Mouse (Mus musculus) v-Abl transformed pro-B cells (cell line): ENCODE data around the gene Ifi35.
"Not testable (repeated sequence)": the region's sequence is repeated elsewhere in the genome, so short reads cannot be mapped to it uniquely, and the experiment has no call there.

Experiments used
- in situ Hi-C, 2 experiments: fragments of 400-800 bp; cut with MboI; formaldehyde crosslinking; loops; one replicate each; pipeline ENCODE4 v1.15.1; 2025; ENCODE audit not compliant: unreplicated experiment in 2 of 2

Ifi35 gene

DNA sequence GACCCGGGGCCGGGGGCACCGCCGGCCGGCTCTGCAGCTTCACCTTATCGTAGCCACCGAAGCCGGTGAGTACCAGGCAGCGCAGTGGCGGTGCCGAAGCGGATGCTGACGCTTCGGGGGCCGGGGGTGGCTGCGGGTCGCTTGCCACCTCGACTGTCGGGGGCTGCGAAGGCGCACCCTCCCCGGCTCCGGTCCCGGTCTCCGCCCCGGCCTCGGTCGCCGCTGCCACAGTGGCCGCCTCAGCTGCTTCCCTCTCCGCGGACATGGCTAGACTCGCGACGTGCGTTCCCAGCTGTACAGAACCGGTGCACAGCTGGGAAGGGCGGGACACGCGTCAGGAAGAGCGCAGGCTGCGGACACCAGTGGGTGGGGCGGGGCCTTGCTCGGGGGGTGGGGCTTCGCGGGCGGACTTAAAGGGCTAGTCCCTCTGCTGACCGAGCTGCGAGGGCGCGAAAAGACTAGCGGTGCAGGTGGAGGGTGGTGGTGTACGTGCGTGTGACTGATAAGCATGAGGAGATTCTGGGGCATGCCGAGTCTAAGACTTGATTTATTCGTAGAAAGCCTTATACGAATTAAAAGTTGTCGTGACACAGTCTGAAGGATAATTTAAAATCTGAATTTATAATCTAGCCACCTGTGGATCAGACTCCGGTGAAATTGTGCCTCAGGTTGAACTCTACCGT lies 17.8 kb downstream of the Ifi35 start, which contains the start of gene Vat1:
Vat1 (minus strand) TSS at position 362 of the 683 bp plus-strand sequence.
- in situ Hi-C loops, result no loop called here

DNA sequence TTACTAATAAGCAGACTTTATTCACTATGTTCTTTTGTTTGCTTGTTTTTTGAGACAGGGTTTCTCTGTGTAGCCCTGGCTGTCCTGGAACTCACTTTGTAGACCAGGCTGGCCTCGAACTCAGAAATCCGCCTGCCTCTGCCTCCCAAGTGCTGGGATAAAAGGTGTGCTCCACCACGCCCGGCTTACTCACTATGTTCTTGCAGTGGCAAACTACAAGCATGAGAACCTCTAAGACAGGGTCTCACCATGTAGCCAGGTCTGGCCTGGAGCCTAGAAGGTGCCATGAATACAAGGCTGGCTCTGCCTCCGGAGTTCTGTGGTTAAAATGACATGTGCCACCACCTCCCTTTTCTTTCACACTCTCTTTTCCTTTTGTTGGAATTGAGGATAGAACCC lies 18.3 kb downstream of the Ifi35 start:
- in situ Hi-C loops, result not testable (repeated sequence)

DNA sequence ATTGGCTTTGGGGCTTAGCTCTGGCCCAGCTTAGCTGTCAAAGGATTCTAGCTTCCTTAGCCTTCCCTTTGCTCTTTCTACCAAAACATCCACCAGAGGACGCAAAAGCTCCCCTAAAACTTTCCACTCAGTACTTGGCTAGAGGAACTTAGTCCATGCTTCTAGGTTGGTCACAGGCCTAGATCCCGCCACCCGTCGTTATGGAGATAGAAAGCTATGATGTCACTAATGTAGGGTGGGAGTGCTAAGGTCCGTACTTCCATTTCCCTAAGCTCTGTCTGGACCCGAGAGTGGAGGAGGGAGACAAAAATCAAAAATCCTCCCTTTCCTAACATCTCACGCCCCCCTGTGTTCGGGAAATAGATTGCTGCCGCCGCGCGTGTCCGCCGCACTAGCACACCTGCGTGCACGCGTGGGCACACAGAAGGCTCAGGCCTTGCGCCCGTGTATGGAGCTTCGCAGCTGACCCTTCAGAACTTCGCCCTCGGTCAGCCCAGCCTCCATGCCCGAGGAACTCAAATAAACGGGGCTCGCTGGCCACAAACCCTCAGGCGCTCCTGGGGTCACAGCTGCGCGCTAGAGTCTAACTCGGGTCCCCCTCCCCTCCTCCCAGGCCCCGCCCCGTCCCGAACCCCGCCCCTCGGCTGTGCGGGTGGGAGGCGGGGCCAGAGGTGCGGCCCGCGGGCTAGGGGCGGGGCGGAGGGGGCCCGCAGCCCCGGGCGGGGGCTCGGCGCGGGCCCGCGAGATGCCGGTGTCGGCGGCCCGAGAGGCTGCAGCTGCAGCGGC lies 19.5 kb downstream of the Ifi35 start:
- in situ Hi-C loops, result no loop called here

DNA sequence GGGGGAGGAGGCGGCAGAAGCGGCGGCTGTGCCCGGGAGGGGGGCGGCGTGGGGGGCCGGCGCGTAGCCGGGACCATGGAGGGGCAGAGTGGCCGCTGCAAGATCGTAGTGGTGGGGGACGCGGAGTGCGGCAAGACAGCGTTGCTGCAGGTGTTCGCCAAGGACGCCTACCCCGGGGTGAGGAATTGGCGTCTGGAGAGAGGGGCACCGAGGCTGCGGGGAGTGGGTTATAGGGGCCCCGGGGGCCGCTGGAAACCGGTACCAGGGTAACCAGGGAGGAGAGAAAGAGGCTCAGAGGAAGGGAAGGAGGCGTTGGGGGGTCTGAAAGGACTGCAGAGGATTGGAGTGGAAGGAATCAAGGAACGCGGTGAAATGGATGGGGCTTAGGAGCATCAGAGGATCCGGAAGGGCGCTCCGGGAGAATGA lies 20.1 kb downstream of the Ifi35 start:
- in situ Hi-C loops, result no loop called here

DNA sequence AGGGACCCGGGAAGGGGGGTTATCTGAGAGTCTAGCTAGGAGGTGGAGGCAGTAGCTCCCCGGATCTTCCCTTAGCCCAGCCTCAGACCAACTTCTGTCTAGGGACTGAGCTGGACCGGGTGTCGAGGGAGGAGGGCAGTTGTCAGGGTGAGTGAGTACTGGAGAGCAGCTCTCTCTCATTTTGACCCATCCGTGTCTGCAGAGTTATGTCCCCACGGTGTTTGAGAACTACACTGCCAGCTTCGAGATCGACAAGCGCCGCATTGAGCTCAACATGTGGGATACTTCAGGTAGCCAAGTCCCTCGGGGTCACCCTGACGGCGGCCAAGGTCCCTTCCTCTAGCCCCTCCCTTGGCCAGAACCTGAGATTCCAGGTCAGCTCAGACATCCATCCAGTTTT lies 20.5 kb downstream of the Ifi35 start:
- in situ Hi-C loops, result no loop called here

DNA sequence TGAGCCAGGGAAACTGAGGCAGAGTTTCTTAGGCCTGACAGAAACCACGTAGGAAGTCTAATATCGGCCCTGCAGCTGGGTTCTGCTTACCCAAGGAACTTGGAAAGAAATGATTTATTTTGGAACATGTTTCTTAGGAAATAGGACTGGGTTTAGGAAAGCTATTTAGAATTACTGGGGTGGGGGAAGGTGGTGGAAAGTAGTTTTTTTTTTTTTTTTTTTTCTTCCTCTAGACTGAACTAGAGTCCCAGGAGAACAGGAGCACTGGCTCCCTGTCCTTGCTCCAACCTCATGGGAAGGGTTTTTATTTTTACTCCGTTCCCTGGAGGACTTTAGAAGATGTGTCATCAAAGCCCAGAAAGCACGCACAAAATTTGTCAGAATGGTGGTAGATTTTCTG lies 20.9 kb downstream of the Ifi35 start:
- in situ Hi-C loops, result no loop called here

DNA sequence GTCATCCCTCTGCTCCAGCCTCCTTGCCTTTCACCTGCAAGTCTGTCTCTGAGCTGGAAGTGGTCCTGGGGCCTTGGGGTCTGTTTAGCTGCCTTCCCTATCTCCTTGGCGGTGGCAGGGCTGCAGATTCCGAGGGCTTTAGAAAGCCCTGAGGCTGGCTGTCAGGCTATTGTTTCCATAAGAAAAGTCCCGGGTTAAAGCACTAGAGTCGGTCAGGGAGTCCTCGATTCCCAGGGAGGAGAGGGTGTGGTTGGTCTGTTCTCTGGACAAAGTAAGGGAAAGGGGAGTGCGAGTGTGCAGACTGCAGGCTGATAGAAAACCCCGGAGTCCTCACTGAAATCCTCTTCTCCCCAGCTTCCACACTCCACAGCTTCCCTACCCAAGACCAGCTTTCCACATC lies 22.0 kb downstream of the Ifi35 start:
- in situ Hi-C loops, result no loop called here

DNA sequence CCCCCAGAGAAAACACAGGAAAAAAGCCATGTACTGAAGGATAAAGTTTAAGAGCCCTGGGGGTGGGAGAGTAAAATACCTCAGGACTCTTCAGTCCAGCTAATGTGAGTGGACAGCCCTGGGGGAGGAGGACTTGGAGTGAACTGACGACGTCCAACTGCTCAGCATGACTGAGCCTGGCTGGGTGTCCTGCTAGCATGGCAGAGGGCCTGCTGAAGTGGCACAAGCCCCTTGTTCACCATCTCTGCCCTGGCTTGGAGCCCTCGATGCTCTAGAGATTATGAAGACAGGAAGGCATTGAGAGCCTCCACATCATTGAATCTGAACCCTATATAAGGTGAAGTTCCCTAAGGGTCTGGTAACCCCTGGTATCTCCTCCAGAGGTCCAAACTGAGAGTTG lies 23.7 kb downstream of the Ifi35 start:
- in situ Hi-C loops, result no loop called here

DNA sequence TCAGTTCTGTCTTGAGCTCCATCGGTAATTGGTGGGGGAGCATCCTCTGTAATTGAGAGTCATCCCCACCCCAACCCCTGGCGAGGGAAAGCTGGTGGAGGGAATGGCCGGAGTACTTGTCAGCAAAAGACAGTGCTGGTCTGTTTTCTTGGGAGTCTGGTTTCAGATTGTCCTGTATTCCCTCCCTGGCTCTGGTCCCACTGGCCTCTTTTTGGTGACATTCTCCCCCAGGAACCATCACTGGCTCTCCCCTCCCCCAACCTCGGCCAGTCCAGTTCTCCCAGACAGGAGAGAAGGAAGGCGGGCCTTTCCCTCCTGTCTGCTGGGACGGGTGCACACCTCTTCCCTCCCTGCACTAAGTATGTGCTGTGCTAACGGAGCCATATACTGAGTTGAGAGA lies 24.1 kb downstream of the Ifi35 start:
- in situ Hi-C loops, result no loop called here

DNA sequence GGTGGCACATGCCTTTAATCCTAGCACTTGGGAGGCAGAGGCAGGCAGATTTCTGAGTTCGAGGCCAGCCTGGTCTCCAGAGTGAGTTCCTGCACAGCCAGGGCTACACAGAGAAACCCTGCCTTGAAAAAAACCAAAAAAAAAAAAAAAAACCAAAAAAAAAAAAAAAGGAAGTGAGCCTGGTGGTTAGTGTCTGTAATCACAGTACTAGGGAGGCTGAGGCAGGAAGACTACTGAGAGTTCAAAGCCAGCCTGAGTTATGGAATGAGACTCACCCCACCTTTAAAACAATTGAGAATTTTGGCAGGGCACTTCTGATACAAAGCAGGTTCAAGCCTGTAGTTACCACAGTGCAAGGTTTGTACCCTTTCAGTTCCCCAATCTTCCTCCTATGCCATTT lies 25.5 kb downstream of the Ifi35 start:
- in situ Hi-C loops, result not testable (repeated sequence)

DNA sequence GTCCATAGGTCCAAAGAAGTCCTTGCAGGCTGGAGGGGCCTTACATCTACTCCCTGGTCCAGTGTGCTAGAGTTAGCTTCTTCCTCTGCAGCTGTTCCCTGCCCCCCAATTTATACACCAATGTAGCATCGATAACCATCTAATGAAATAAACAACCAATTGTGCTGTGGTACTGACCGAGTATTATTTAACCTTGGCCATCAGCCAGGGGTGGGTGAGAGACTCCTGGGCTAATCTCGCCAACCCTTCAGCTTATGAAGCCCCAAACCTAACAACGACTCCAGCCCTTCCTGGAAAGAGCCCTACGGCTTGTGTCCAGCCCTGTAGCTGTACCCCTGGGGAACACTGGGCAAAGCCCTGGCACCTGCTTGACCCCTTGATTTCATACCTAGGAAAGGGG lies 26.1 kb downstream of the Ifi35 start:
- in situ Hi-C loops, result no loop called here

DNA sequence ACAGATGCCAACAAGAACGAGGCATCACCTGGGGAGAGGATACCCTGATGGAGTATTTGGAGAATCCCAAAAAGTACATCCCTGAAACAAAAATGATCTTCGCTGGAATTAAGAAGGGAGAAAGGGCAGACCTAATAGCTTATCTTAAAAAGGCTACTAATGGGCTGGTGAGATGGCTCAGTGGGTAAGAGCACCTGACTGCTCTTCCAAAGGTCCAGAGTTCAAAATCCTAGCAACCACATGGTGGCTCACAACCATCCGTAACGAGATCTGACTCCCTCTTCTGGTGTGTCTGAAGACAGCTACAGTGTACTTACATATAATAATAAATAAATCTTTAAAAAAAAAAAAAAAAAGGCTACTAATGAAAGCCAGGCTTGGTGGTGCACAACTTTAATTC lies 28.2 kb downstream of the Ifi35 start:
- in situ Hi-C loops, result not testable (repeated sequence)

DNA sequence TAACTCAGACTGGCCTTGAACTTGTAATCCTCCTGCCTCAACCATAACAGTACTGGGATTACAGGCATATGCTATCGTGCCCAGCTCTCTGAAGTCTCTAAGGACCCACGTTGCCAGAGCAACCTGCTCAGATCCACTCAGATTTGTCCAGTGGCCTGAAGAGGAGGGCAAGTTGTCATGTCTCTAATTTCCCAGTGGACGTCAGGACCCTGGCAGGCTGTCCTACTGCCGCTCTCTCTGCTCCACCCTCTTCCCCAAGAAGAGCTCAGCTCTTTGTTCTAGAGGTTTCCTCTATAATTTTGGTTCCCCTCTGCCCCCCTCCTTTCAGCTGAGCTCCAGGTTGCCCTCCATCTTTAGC lies 29.0 kb downstream of the Ifi35 start:
- in situ Hi-C loops, result no loop called here

DNA sequence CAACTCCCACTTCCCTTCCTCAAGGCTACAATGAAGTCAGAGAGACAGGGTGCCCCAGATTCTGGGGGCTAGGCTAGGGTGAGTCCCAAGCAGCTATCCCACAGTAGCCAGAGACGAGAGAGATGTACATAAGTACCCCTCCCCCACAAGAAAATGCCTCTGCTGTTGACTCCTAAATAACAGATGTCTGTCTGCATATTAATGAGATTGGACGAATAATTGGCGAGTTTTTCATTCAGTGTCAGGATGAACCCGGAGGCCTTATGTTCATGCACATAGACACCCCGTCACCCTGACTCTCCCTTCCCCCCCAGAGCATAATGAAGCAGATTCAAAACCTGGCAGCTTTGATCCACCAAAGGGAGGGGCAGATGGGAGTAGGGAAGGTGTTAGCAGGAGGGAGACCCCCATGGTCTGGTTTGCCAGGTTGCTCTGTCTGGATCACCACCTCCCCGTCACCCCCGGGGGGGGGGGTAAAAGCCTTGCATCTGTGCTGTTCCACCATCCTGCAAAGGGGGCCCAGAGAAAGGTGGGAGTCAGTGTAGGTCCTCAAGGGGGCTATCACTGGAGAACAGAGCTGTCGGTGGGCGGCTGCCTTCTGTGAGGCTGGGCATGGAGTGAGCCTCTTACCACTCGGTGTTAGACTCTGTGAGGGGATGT lies 29.5 kb downstream of the Ifi35 start:
- in situ Hi-C loops, result no loop called here

DNA sequence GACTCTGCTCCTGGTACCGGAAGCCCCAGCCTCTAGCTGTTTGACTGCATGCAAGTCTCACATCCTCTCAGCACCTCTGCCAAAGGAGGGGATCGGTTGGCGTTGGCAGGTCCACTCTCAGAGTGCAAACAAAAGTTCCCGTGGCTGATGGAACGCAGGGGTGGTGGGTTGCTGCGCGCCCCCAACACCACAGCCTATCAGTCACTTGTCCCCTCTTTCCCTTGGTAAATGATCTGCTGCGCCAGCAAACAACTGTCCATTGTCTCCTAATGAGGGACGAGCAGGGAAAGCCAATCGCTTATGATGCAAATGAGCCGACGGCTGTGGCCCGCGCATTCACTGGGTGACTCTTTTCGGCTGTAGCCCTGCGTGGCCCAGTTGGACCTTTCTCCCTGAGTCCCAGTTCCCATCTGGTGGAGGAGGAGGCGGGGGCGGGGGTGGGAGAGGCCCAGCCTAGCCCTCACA lies 31.0 kb downstream of the Ifi35 start:
- in situ Hi-C loops, result no loop called here

DNA sequence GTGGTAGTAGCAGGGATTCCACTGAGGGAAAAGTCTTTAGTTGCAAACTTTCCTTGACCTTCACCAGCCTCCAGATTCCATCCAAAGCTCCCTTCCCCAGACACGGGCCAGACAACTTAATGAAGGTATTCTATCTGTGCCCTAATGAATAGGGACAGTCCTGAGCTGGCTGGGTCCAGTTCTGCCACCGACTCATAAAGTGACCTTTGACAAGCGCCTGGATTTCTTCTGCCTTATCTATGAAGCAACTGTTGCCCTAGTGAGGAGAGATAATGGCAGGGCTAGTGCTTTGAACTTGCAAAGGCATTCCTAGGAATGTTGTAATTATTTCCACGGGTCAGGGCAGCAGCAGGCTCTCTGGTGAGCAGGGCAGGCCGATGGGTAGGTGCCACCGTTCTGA lies 32.7 kb downstream of the Ifi35 start:
- in situ Hi-C loops, result no loop called here

DNA sequence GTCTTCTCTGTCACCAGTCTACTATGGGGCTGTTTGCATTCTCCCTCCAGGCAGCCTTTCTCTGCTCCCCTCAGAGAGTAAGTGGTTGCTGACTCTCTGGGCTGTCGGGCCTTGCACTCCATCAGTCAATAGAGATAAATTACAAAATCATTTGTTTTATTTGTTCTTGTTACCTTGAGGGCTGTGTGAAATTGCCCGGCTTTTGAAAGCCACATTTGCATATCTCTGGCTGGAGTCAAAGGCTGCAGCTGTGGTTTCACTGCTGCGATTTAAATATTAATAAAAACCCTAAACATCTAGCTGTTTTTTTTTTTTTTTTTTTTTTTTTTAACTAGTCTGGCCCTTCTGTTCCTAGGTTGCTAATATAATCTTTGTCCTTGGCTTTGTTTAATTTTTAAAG lies 35.6 kb downstream of the Ifi35 start:
- in situ Hi-C loops, result no loop called here

DNA sequence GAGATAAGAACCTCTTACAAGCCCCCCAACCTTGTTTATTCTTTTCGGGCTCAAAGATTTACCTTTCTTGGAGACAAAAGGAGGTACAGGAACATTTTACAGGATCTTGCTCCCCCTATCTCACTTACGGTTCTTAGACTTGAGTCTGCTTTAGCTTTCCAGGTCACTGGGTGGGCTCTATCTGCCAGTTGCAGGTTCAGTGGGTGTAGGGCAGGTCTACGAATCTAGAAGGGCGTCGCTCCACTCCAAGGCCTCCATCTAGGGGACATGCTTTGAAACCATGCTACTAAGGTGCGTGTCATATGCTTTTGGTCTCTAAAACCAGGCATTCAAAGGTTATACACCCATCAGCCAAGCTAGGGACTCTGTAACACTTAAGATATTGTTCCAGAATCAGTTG lies 36.0 kb downstream of the Ifi35 start:
- in situ Hi-C loops, result no loop called here

DNA sequence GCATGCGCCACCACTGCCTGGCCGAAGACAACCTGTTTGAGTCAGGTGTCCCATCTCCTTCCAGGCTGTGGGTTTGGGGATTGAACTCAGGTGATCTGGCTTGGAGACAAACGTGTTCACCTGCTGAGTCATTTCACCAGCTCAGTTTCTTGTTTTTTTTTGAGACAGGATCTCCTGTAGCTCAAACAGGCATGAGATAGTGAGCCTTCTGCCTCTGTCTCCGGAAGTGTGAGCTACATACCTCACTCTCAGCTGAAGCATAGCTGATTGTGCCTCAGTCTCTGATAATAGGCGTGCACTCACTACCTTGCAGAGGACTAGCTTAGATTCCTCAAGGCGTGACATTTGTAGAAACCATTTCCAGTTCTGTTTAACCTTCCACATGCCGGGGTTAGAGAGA lies 36.6 kb downstream of the Ifi35 start:
- in situ Hi-C loops, result no loop called here

DNA sequence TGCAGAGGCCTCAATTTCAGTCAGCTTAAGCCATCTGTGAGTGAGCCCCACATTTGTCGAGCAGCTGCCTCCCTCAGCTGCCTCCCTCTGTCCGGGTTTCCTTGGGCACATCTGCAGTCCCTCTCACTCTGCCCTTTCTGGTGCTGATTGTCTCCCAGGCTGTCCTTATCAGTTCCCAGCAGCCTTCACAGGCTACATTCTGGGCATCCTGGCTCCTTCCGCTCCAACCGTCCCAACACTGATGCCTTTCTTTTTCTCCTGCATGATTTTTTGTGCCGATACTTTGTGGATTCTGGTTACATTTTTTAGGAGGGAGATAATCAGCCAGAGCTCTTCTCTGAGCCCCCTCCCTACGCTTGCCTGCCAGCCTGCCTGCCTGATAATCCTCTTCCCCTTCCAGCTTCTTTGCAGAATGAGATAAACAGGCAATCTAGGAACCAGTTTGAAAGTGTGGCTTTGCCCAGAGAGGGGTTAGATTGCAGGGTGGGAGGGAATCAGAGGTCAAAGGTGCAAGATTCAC lies 37.4 kb downstream of the Ifi35 start:
- in situ Hi-C loops, result no loop called here

DNA sequence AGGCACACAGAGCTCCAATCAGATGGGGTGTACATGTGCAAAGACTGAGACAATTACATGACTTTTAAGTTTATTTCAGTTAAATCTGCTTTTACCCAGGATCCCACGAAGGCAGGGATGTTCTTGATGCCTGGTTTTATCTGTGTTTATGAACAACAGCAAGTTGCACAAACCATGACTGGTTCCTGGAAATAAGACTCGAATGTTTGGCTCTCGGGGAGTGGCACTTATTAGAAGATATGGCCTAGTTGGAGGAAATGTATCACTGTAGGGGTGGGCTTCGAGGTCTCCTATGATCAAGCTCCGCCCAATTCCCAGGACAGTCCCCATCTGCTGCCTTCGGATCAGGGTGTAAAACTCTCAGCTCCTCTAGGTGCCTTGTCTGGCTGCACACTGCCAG lies 37.9 kb downstream of the Ifi35 start:
- in situ Hi-C loops, result no loop called here
